Comparison of ENCODE assay signal across 12 mouse cellular contexts in the genomic region with DNA sequence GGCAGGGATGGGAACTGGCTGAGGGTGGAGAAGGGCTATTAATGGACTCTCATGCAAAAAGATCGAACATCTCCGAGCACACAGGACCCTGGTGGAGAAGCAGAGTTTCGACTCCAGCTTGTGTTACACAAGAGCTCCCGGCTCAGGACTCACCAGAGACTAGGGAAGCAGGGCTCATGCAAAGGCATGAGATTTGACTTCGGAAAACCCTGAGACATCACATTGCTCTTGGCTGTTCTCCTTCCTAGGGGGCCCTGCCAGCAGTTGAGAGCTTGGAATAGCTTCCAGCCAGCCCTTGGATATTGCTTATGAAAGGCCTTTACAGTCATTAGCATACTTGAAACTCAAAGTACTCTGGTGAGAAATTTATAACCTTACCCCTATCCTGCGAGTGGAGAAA. TPM values are rescaled to one million over a fixed set of nuclear protein-coding genes. Genes with fewer than 3 reads are reported as not detected.
A peak's percentile ranks its signal among the peaks of the same experiment; 100 is the strongest.
DNase-seq lines count a peak whose midpoint lies in the region; ATAC-seq and TF ChIP-seq lines count a peak whose summit lies in the region.
"Had no signal": no experiment of that assay in that cellular context is flagged by ENCODE, and none has a peak within 500 bp of the region (broad histone marks: within the 10 kb centered on the region; RNA-seq: fewer than 3 reads in every experiment).

No protein-coding gene starts in this region.

- whole genome bisulfite sequencing in hindbrain, postnatal 0 days = 58% methylated on average over 6 of the region's 6 CpGs
- WGBS in hindbrain, embryonic 14.5 days = 83% methylated on average over 6 of the region's 6 CpGs
- 73% methylated on average over 6 of the region's 6 CpGs for whole genome bisulfite sequencing in lung, embryonic 16.5 days
- WGBS in midbrain, embryonic 13.5 days = 88% methylated on average over 6 of the region's 6 CpGs

- no peaks in the 10 kb centered on the region for H3K9me3 ChIP-seq in hindbrain, postnatal 0 days (ENCODE audit: low read length)
- no peaks in the 10 kb centered on the region for H3K9me3 ChIP-seq in hindbrain, embryonic 14.5 days (ENCODE audit: control insufficient read depth, low read length)
- no peaks in the 10 kb centered on the region for H3K9me3 ChIP-seq in lung, embryonic 16.5 days (ENCODE audit: control insufficient read depth, low read length)
- no peaks in the 10 kb centered on the region for H3K9me3 ChIP-seq in midbrain, embryonic 13.5 days
- H3K9me3 ChIP-seq: embryonic facial prominence, embryonic 13.5 days had no signal

- no peak for TF ChIP-seq CTCF in hindbrain, postnatal 0 days (IDR thresholded peaks at IDR 0.05; ENCODE audit: low read depth)

- no peak overlapping the region for H3K4me2 ChIP-seq in hindbrain, postnatal 0 days (ENCODE audit: low read depth, low read length)
- no peak overlapping the region for H3K4me2 ChIP-seq in hindbrain, embryonic 14.5 days (replicated peaks)
- no peak overlapping the region for H3K4me2 ChIP-seq in lung, embryonic 16.5 days (ENCODE audit: low read depth, low read length)
- H3K4me2 ChIP-seq in midbrain, embryonic 13.5 days (replicated peaks) = no peak overlapping the region
- H3K4me2 ChIP-seq: embryonic facial prominence, embryonic 13.5 days had no signal

- H3K36me3 ChIP-seq in hindbrain, postnatal 0 days (ENCODE audit: insufficient read depth, low read length) = no peaks in the 10 kb centered on the region
- H3K36me3 ChIP-seq in hindbrain, embryonic 14.5 days (replicated peaks; ENCODE audit: control insufficient read depth, insufficient read depth) = no peaks in the 10 kb centered on the region
- H3K36me3 ChIP-seq in lung, embryonic 16.5 days (ENCODE audit: control insufficient read depth, insufficient read depth, low read length) = no peaks in the 10 kb centered on the region
- 0 out of 2 replicates have a peak, but pooled peaks cover 2% of the 10 kb centered on the region for H3K36me3 ChIP-seq in midbrain, embryonic 13.5 days
- H3K36me3 ChIP-seq: embryonic facial prominence, embryonic 13.5 days had no signal

- peaks cover 24% of the 10 kb centered on the region for H3K4me1 ChIP-seq in hindbrain, postnatal 0 days (ENCODE audit: insufficient read depth, low read length)
- H3K4me1 ChIP-seq in hindbrain, embryonic 14.5 days (replicated peaks; ENCODE audit: control insufficient read depth, insufficient read depth, low read length) = peaks cover 29% of the 10 kb centered on the region
- no peaks in the 10 kb centered on the region for H3K4me1 ChIP-seq in lung, embryonic 16.5 days (replicated peaks; ENCODE audit: control insufficient read depth, insufficient read depth, low read length)
- peaks cover 45% of the 10 kb centered on the region for H3K4me1 ChIP-seq in midbrain, embryonic 13.5 days (replicated peaks)

- H3K4me3 ChIP-seq in hindbrain, postnatal 0 days (ENCODE audit: low read length) = no peak overlapping the region
- H3K4me3 ChIP-seq in hindbrain, embryonic 14.5 days (replicated peaks; ENCODE audit: low read length) = no peak overlapping the region
- H3K4me3 ChIP-seq in lung, embryonic 16.5 days (ENCODE audit: low read length) = no peak overlapping the region
- H3K4me3 ChIP-seq in midbrain, embryonic 13.5 days (replicated peaks) = no peak overlapping the region
- H3K4me3 ChIP-seq: embryonic facial prominence, embryonic 13.5 days had no signal

- ATAC-seq in hindbrain, postnatal 0 days = peak; percentile 19; the same call in 1 of the 2 replicates
- ATAC-seq in hindbrain, embryonic 14.5 days (ENCODE audit: low FRiP score) = no peak
- peak; percentile 60; the same call in 1 of the 2 replicates for ATAC-seq in lung, embryonic 16.5 days (ENCODE audit: low read depth)
- no peak for ATAC-seq in erythroid progenitor cell, adult 5-6 weeks (replicated peaks; ENCODE audit: low FRiP score, poor library complexity, severe bottlenecking)
- ATAC-seq in midbrain, embryonic 13.5 days = no peak
- ATAC-seq: intestine, postnatal 0 days had no signal

- no peaks in the 10 kb centered on the region for H3K27me3 ChIP-seq in hindbrain, postnatal 0 days (ENCODE audit: insufficient read depth, low read length)
- H3K27me3 ChIP-seq in hindbrain, embryonic 14.5 days (ENCODE audit: control insufficient read depth, insufficient read depth, low read length) = no peaks in the 10 kb centered on the region
- no peaks in the 10 kb centered on the region for H3K27me3 ChIP-seq in lung, embryonic 16.5 days (ENCODE audit: control insufficient read depth, insufficient read depth, low read depth, low read length)
- H3K27me3 ChIP-seq in midbrain, embryonic 13.5 days = no peaks in the 10 kb centered on the region

- H3K27ac ChIP-seq in hindbrain, postnatal 0 days = no peak overlapping the region; the same call in 1 of the 2 replicates
- H3K27ac ChIP-seq in hindbrain, embryonic 14.5 days = no peak overlapping the region
- no peak overlapping the region for H3K27ac ChIP-seq in lung, embryonic 16.5 days (ENCODE audit: low read length)
- no peak overlapping the region for H3K27ac ChIP-seq in midbrain, embryonic 13.5 days
- H3K27ac ChIP-seq: embryonic facial prominence, embryonic 13.5 days had no signal

- DNase-seq in hindbrain, postnatal 0 days (ENCODE audit: low spot score) = no peak
- no peak for DNase-seq in hindbrain, embryonic 14.5 days (ENCODE audit: low spot score)
- DNase-seq in adipocyte (ENCODE audit: low spot score) = peak; percentile 63
- DNase-seq in gastrocnemius, adult 8-10 months (ENCODE audit: low spot score in 2 of 2) = peak; percentile 81 to 86
- DNase-seq: right cerebral cortex, postnatal 14 days; thymus, adult 18-20 months had no signal

- no peak overlapping the region for H3K9ac ChIP-seq in hindbrain, postnatal 0 days (replicated peaks; ENCODE audit: low read length)
- no peak overlapping the region for H3K9ac ChIP-seq in hindbrain, embryonic 14.5 days
- no peak overlapping the region for H3K9ac ChIP-seq in lung, embryonic 16.5 days (ENCODE audit: low read length)
- H3K9ac ChIP-seq in midbrain, embryonic 13.5 days (replicated peaks) = no peak overlapping the region
- H3K9ac ChIP-seq: embryonic facial prominence, embryonic 13.5 days had no signal

RNA-seq across cellular contexts. Expression of a gene that starts 26.4 kb away (rescaled TPM):
- 23.5 and 28.0 TPM in 2 replicates for total RNA-seq in hindbrain, postnatal 0 days (2014; rRNA removed)
- polyA plus RNA-seq in hindbrain, postnatal 0 days (2015; fragmentation: Nextera tagmentation; extraction: Ambion mirVana) = 20.6 and 22.2 TPM in 2 replicates
- polyA plus RNA-seq in hindbrain, embryonic 14.5 days (2014; fragmentation: Nextera tagmentation; extraction: Ambion mirVana) = 25.1 and 25.8 TPM in 2 replicates
- total RNA-seq in gastrocnemius, adult 8-10 months (2022) = 10 to 100 TPM; 31.7 to 55.3 (median 36.5) TPM
- polyA plus RNA-seq in lung, embryonic 16.5 days (2015; fragmentation: Nextera tagmentation; extraction: Ambion mirVana) = 11.7 and 12.8 TPM in 2 replicates
- not detected in 2 replicates for total RNA-seq in erythroid progenitor cell, adult 5-6 weeks (2015; ENCODE audit: low replicate concordance)
- total RNA-seq in erythroid progenitor cell, adult 5-6 weeks (2017; ENCODE audit: low replicate concordance) = 0.13 TPM in 1 of 2 replicates, not detected in the other
- polyA plus RNA-seq in midbrain, embryonic 13.5 days (2015; fragmentation: Nextera tagmentation; extraction: Ambion mirVana) = 30.1 and 33.1 TPM in 2 replicates
- total RNA-seq: granulocyte monocyte progenitor cell, adult 5-6 weeks had no signal

Comparison
In these comparisons a context has a peak if more than half of its experiments do, and no peak if none do; other contexts are left out.
1. ATAC-seq: peak in hindbrain, postnatal 0 days (single experiment) and lung, embryonic 16.5 days (single experiment); none in hindbrain, embryonic 14.5 days (single experiment), erythroid progenitor cell, adult 5-6 weeks (single experiment) and midbrain, embryonic 13.5 days (single experiment).
2. DNase-seq: peak in adipocyte (single experiment) and gastrocnemius, adult 8-10 months (2 of 2); none in hindbrain, postnatal 0 days (single experiment) and hindbrain, embryonic 14.5 days (single experiment).